ENCODE assay signal across 8 mouse cellular contexts in the genomic region with DNA sequence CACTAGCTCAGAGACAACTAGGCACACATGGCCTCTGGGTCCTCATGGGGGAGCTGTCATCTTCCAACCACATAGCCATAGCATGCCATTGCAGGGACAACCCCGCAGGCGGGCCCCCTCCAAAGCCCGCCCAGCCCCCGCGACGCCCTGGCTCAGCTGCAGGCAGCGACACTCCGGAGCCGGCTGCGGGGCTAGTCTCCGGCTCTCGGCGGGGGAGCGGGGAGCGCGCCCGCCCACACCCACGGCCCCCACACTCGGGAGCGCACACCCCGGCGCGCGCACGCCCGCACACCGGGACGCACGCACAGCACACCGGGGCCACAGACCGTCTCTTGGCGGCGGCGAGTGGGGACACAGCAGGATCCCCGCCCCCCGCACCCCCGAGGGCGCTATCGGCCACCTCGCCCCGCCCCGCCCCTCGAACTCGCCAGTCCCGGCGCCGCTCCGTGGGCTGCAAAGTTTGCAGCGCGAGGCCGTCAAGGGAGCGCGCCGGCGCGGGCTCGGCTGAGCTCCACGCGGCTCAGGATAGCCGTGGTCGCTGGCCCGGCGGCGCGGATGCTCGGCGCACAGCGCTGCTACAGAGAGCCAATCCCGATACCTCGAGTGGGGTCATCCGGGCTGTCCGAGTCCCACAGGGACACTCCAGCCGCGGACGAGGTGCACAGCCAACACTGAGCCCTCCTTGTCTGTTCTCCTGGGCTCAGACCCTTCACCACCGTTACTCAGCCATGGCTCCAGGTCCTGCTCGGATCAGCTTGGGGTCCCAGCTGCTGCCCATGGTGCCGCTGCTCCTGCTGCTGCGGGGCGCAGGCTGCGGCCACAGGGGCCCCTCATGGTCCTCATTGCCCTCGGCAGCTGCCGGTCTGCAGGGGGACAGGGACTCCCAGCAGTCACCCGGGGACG. TPM values are rescaled to one million over a fixed set of nuclear protein-coding genes. Genes with fewer than 3 reads are reported as not detected.
DNase-seq lines count a peak whose midpoint lies in the region; ATAC-seq and TF ChIP-seq lines count a peak whose summit lies in the region.

Gene Gdf10 (plus strand): TSS at position 420 of the 903 bp plus-strand sequence.

- H3K4me3 ChIP-seq in kidney, adult 2 months (ENCODE audit: insufficient read depth, low read depth, low read length), result peak within 1 kb of the TSS; percentile 59
- peak within 1 kb of the TSS; percentile 66 for H3K4me3 ChIP-seq in heart, embryonic 13.5 days
- peak within 1 kb of the TSS; percentile 53 for H3K4me3 ChIP-seq in lung, embryonic 15.5 days
- H3K4me3 ChIP-seq in thymus, adult 2 months (ENCODE audit: control insufficient read depth, insufficient read depth, low read length), result no peak within 1 kb of the TSS

- no peaks in the 10 kb centered on the region for H3K4me1 ChIP-seq in kidney, adult 2 months (ENCODE audit: control insufficient read depth, insufficient read depth, low read length)
- H3K4me1 ChIP-seq in heart, embryonic 13.5 days, result peaks cover 15% of the 10 kb centered on the region
- H3K4me1 ChIP-seq in lung, embryonic 15.5 days, result peaks cover 16% of the 10 kb centered on the region; the same call in 1 of the 2 replicates
- H3K4me1 ChIP-seq in thymus, adult 2 months (replicated peaks; ENCODE audit: control insufficient read depth, insufficient read depth, low read length), result no peaks in the 10 kb centered on the region

- peak within 1 kb of the TSS; percentile 74 for H3K9ac ChIP-seq in heart, embryonic 13.5 days
- peak within 1 kb of the TSS; percentile 42 for H3K9ac ChIP-seq in lung, embryonic 15.5 days

- no peaks in the 10 kb centered on the region for H3K36me3 ChIP-seq in kidney, adult 2 months (ENCODE audit: control insufficient read depth, insufficient read depth, low read length)
- H3K36me3 ChIP-seq in heart, embryonic 13.5 days, result no peaks in the 10 kb centered on the region
- no peaks in the 10 kb centered on the region for H3K36me3 ChIP-seq in lung, embryonic 15.5 days
- H3K36me3 ChIP-seq in thymus, adult 2 months (ENCODE audit: control insufficient read depth, insufficient read depth, low read length), result no peaks in the 10 kb centered on the region

- no peak for TF ChIP-seq CTCF in kidney, adult 2 months (conservative IDR thresholded peaks at IDR 0.05; ENCODE audit: insufficient read depth, insufficient read length, low read depth, low read length)
- TF ChIP-seq CTCF in thymus, adult 2 months (IDR thresholded peaks at IDR 0.05; ENCODE audit: borderline replicate concordance, control insufficient read depth, extremely low read depth, insufficient read depth, low read length, poor library complexity), result no peak

- H3K4me2 ChIP-seq in heart, embryonic 13.5 days, result peak within 1 kb of the TSS; percentile 97
- peak within 1 kb of the TSS; percentile 98 for H3K4me2 ChIP-seq in lung, embryonic 15.5 days

- no peaks in the 10 kb centered on the region for H3K9me3 ChIP-seq in heart, embryonic 13.5 days
- no peaks in the 10 kb centered on the region for H3K9me3 ChIP-seq in lung, embryonic 15.5 days

- TF ChIP-seq POLR2A in kidney, adult 2 months (IDR thresholded peaks at IDR 0.05; ENCODE audit: low read depth, low read length), result no peak
- no peak for TF ChIP-seq POLR2A in thymus, adult 2 months (IDR thresholded peaks at IDR 0.05; ENCODE audit: control insufficient read depth, extremely low read depth, insufficient read depth, low read length, poor library complexity)

- peak; percentile 36 for DNase-seq in kidney, adult 2 months
- no peak for DNase-seq in kidney, adult 9 months
- peak; percentile 67 for DNase-seq in embryo, embryonic 11 days
- DNase-seq in kidney, postnatal 36 days, result peak; percentile 9 to 68
- peak; percentile 38 for DNase-seq in retina, postnatal 7 days (ENCODE audit: low read depth, low spot score)
- DNase-seq in thymus, adult 2 months, result no peak

- under 1% methylated on average over 85 of the region's 85 CpGs for WGBS in kidney, adult 2 months
- WGBS in heart, embryonic 13.5 days, result under 1% methylated on average over 80 of the region's 85 CpGs
- under 1% methylated on average over 83 of the region's 85 CpGs for WGBS in lung, embryonic 15.5 days
- 3% methylated on average over 85 of the region's 85 CpGs for WGBS in thymus, adult 2 months

- H3K27ac ChIP-seq in kidney, adult 2 months (ENCODE audit: insufficient read depth, low read depth, low read length), result no peak within 1 kb of the TSS
- H3K27ac ChIP-seq in heart, embryonic 13.5 days (replicated peaks), result no peak within 1 kb of the TSS
- no peak within 1 kb of the TSS for H3K27ac ChIP-seq in lung, embryonic 15.5 days
- no peak within 1 kb of the TSS for H3K27ac ChIP-seq in thymus, adult 2 months (ENCODE audit: control insufficient read depth, insufficient read depth, low read length)

- no peaks in the 10 kb centered on the region for H3K27me3 ChIP-seq in kidney, adult 2 months (replicated peaks; ENCODE audit: control insufficient read depth, insufficient read depth, low read length)
- peaks cover 99% of the 10 kb centered on the region for H3K27me3 ChIP-seq in heart, embryonic 13.5 days (replicated peaks)
- H3K27me3 ChIP-seq in lung, embryonic 15.5 days, result peaks cover 79% of the 10 kb centered on the region
- no peaks in the 10 kb centered on the region; the same call in 1 of the 2 replicates for H3K27me3 ChIP-seq in thymus, adult 2 months (ENCODE audit: control insufficient read depth, insufficient read depth, low read length)

- ATAC-seq in heart, embryonic 13.5 days (ENCODE audit: extremely low read depth, insufficient number of reproducible peaks, low FRiP score, low TSS enrichment), result no peak; the same call in 1 of the 2 replicates
- peak; percentile 83 for ATAC-seq in lung, embryonic 15.5 days (ENCODE audit: borderline replicate concordance, extremely low read depth, low FRiP score, low TSS enrichment)

RNA-seq across cellular contexts. Expression of gene Gdf10, which starts in this region (rescaled TPM):
- 8.9 and 11.8 TPM in 2 replicates for polyA plus RNA-seq in kidney, adult 2 months (2012; rRNA removed)
- polyA plus RNA-seq in heart, embryonic 13.5 days (2015; fragmentation: Nextera tagmentation; extraction: Ambion mirVana), result 2.7 and 5.0 TPM in 2 replicates
- 6.2 and 7.6 TPM in 2 replicates for polyA plus RNA-seq in lung, embryonic 15.5 days (2015; fragmentation: Nextera tagmentation; extraction: Ambion mirVana)
- 2.3 and 2.4 TPM in 2 replicates for polyA plus RNA-seq in thymus, adult 2 months (2012; rRNA removed)

Comparison
In these comparisons a context has a peak if more than half of its experiments do, and no peak if none do; other contexts are left out.
1. DNase-seq: peak in kidney, adult 2 months (single experiment), embryo, embryonic 11 days (single experiment), kidney, postnatal 36 days (2 of 2) and retina, postnatal 7 days (single experiment); none in kidney, adult 9 months (single experiment) and thymus, adult 2 months (single experiment).